Mouse (Mus musculus): ENCODE measurements around the gene Dusp11. TPM values are rescaled to one million over a fixed set of nuclear protein-coding genes. Genes with fewer than 3 reads are reported as not detected.
"Not testable (repeated sequence)": the region's sequence is repeated elsewhere in the genome, so short reads cannot be mapped to it uniquely, and the experiment has no call there.

Dusp11 gene
- polyA plus RNA-seq, 1 experiment from 2014 or later, result 49.8 TPM

GRCm38 (mm10) chr6:85904642-85905061 lies 56.8 kb downstream of the Dusp11 start, which contains the start of gene Nat8f4:
Gene Nat8f4 (minus strand): TSS chr6:85904884.
- not testable (repeated sequence) for H3K27me3 ChIP-seq (ENCODE audit: control insufficient read depth, insufficient read depth, low read length); H3K9ac ChIP-seq (ENCODE audit: low read length); H3K27ac ChIP-seq (replicated peaks in 1 of 2; ENCODE audit: control insufficient read depth in 1 of 2, insufficient read depth in 1 of 2, low read depth in 2 of 2, low read length in 2 of 2); H3K4me1 ChIP-seq (ENCODE audit: control insufficient read depth in 2 of 2, insufficient read depth in 2 of 2, low read length in 2 of 2); H3K9me3 ChIP-seq (ENCODE audit: control insufficient read depth, low read length); ATAC-seq (ENCODE audit: insufficient number of reproducible peaks, insufficient read depth, low FRiP score, low read depth); H3K36me3 ChIP-seq (ENCODE audit: control insufficient read depth, insufficient read depth, low read length)
- 19% methylated on average over 20 of the region's 20 CpGs for WGBS
- Histone ChIP-seq H3K4me2 (ENCODE audit: low read length) (peak within 1 kb of the TSS; percentile 49), H3K4me3 (ENCODE audit: control insufficient read depth in 1 of 2, insufficient read depth in 1 of 2, low read depth in 1 of 2, low read length in 2 of 2) (peak within 1 kb of the TSS; percentile 31 to 51)

GRCm38 (mm10) chr6:85902303-85902702 lies 59.2 kb downstream of the Dusp11 start:
- no peaks in the 10 kb centered on the region for H3K4me1 ChIP-seq (ENCODE audit: control insufficient read depth in 2 of 2, insufficient read depth in 2 of 2, low read length in 2 of 2)
- ATAC-seq (ENCODE audit: insufficient number of reproducible peaks, insufficient read depth, low FRiP score, low read depth), result no peak

GRCm38 (mm10) chr6:85898596-85899475 lies 62.6 kb downstream of the Dusp11 start:
- not testable (repeated sequence) for ATAC-seq (ENCODE audit: insufficient number of reproducible peaks, insufficient read depth, low FRiP score, low read depth); H3K36me3 ChIP-seq (ENCODE audit: control insufficient read depth, insufficient read depth, low read length); H3K4me3 ChIP-seq (ENCODE audit: control insufficient read depth in 1 of 2, insufficient read depth in 1 of 2, low read depth in 1 of 2, low read length in 2 of 2); H3K4me2 ChIP-seq (ENCODE audit: low read length); H3K9me3 ChIP-seq (ENCODE audit: control insufficient read depth, low read length); H3K9ac ChIP-seq (ENCODE audit: low read length); H3K27ac ChIP-seq (replicated peaks in 1 of 2; ENCODE audit: control insufficient read depth in 1 of 2, insufficient read depth in 1 of 2, low read depth in 2 of 2, low read length in 2 of 2); H3K27me3 ChIP-seq (ENCODE audit: control insufficient read depth, insufficient read depth, low read length); H3K4me1 ChIP-seq (ENCODE audit: control insufficient read depth in 2 of 2, insufficient read depth in 2 of 2, low read length in 2 of 2)
- 63% methylated on average over 6 of the region's 8 CpGs for whole genome bisulfite sequencing

More at GRCm38 (mm10) chr6:85902303-85902702, 59.2 kb downstream of the Dusp11 start:
- H3K4me3 ChIP-seq (ENCODE audit: control insufficient read depth in 1 of 2, insufficient read depth in 1 of 2, low read depth in 1 of 2, low read length in 2 of 2), result no peak overlapping the region
- H3K27ac ChIP-seq (replicated peaks in 1 of 2; ENCODE audit: control insufficient read depth in 1 of 2, insufficient read depth in 1 of 2, low read depth in 2 of 2, low read length in 2 of 2), result no peak overlapping the region
- no peaks in the 10 kb centered on the region for H3K36me3 ChIP-seq (ENCODE audit: control insufficient read depth, insufficient read depth, low read length)
- no peak overlapping the region for H3K9ac ChIP-seq (ENCODE audit: low read length)
- H3K9me3 ChIP-seq (ENCODE audit: control insufficient read depth, low read length), result no peaks in the 10 kb centered on the region
- H3K4me2 ChIP-seq (ENCODE audit: low read length), result no peak overlapping the region
- WGBS, result 73% methylated on average over 2 of the region's 2 CpGs
- no peaks in the 10 kb centered on the region for H3K27me3 ChIP-seq (ENCODE audit: control insufficient read depth, insufficient read depth, low read length)

- not testable (repeated sequence) for H3K9me3 ChIP-seq (ENCODE audit: control insufficient read depth, low read length); H3K27ac ChIP-seq (replicated peaks in 1 of 2; ENCODE audit: control insufficient read depth in 1 of 2, insufficient read depth in 1 of 2, low read depth in 2 of 2, low read length in 2 of 2); H3K27me3 ChIP-seq (ENCODE audit: control insufficient read depth, insufficient read depth, low read length); H3K4me1 ChIP-seq (ENCODE audit: control insufficient read depth in 2 of 2, insufficient read depth in 2 of 2, low read length in 2 of 2); H3K9ac ChIP-seq (ENCODE audit: low read length); H3K4me2 ChIP-seq (ENCODE audit: low read length); H3K36me3 ChIP-seq (ENCODE audit: control insufficient read depth, insufficient read depth, low read length); ATAC-seq (ENCODE audit: insufficient number of reproducible peaks, insufficient read depth, low FRiP score, low read depth); H3K4me3 ChIP-seq (ENCODE audit: control insufficient read depth in 1 of 2, insufficient read depth in 1 of 2, low read depth in 1 of 2, low read length in 2 of 2)
- WGBS, result 74% methylated on average over 25 of the region's 25 CpGs
Measured at GRCm38 (mm10) chr6:85895061-85895648, 66.3 kb downstream of the Dusp11 start.

Other genes starting within 250 kb of the Dusp11 start
- not detected in 2 replicates for gene Nat8f7, start 248.5 kb downstream of the Dusp11 start, polyA plus RNA-seq (2014; fragmentation: Nextera tagmentation; extraction: Ambion mirVana)
- gene Nat8f3, start 195.9 kb downstream of the Dusp11 start, polyA plus RNA-seq (2014; fragmentation: Nextera tagmentation; extraction: Ambion mirVana), result not detected in 2 replicates
- gene Nat8f6, start 140.7 kb downstream of the Dusp11 start, polyA plus RNA-seq (2014; fragmentation: Nextera tagmentation; extraction: Ambion mirVana), result not detected in 2 replicates
- not detected in 2 replicates for gene Nat8f5, start 140.7 kb downstream of the Dusp11 start, polyA plus RNA-seq (2014; fragmentation: Nextera tagmentation; extraction: Ambion mirVana)
- not detected in 2 replicates for gene Nat8, start 129.6 kb downstream of the Dusp11 start, polyA plus RNA-seq (2014; fragmentation: Nextera tagmentation; extraction: Ambion mirVana)
- gene Nat8f2, start 92.5 kb downstream of the Dusp11 start, polyA plus RNA-seq (2014; fragmentation: Nextera tagmentation; extraction: Ambion mirVana), result not detected in 2 replicates
- gene Nat8f4, start 56.8 kb downstream of the Dusp11 start, polyA plus RNA-seq (2014; fragmentation: Nextera tagmentation; extraction: Ambion mirVana), result 2.6 TPM in 2 replicates
- gene Tprkb, start 49.8 kb downstream of the Dusp11 start, polyA plus RNA-seq (2014; fragmentation: Nextera tagmentation; extraction: Ambion mirVana), result 23.9 TPM in 2 replicates
- 4.3 and 5.4 TPM in 2 replicates for gene Nat8f1, start 46.0 kb downstream of the Dusp11 start, polyA plus RNA-seq (2014; fragmentation: Nextera tagmentation; extraction: Ambion mirVana)
- not detected in 2 replicates for gene Figla, start 54.5 kb upstream of the Dusp11 start, polyA plus RNA-seq (2014; fragmentation: Nextera tagmentation; extraction: Ambion mirVana)
- gene Add2, start 67.0 kb upstream of the Dusp11 start, polyA plus RNA-seq (2014; fragmentation: Nextera tagmentation; extraction: Ambion mirVana), result 1.7 and 2.3 TPM in 2 replicates
- gene Tgfa, start 233.6 kb upstream of the Dusp11 start, polyA plus RNA-seq (2014; fragmentation: Nextera tagmentation; extraction: Ambion mirVana), result 4.2 and 4.5 TPM in 2 replicates